In the genomic region with DNA sequence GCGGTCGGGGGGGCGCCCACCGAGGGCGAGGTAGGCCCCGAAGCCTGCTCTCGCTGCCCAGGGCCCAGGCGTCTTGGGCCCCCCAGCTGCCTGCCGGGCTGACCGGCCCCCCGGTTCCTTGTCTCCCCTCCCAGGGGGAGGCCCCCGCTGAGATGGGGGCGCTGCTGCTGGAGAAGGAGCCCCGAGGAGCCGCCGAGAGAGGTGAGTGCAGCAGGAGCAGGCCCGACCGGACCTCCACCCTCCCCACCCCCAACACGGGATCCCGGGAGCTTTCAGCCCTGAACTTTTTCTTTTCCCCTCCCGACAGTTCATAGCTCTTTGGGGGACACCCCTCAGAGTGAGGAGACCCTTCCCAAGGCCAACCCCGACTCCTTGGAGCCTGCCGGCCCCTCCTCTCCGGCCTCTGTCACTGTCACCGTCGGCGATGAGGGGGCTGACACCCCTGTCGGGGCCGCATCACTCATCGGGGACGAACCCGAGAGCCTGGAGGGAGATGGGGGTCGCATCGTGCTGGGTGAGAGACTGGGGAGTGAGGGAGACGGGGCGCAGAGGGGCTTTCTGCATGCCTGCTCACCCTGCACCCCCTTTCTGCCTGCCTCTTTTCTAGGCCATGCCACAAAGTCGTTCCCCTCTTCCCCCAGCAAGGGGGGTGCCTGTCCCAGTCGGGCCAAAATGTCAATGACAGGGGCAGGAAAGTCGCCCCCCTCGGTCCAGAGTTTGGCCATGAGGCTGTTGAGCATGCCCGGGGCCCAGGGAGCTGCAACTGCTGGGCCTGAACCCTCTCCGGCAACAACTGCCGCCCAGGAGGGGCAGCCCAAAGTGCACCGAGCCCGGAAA, we compare ENCODE assay signal across 7 mouse cellular contexts. TPM values are rescaled to one million over a fixed set of nuclear protein-coding genes. Genes with fewer than 3 reads are reported as not detected.
A peak's percentile ranks its signal among the peaks of the same experiment; 100 is the strongest.
DNase-seq lines count a peak whose midpoint lies in the region; ATAC-seq lines count a peak whose summit lies in the region.

No protein-coding gene starts in this region.

- H3K4me2 ChIP-seq in heart, embryonic 15.5 days, result peak overlapping the region; percentile 80

- no peaks in the 10 kb centered on the region for H3K9me3 ChIP-seq in heart, embryonic 15.5 days (replicated peaks)

- H3K9ac ChIP-seq in heart, embryonic 15.5 days, result peak overlapping the region; percentile 94

- ATAC-seq in CD4-positive, CD25-positive, alpha-beta regulatory T cell, adult 4 months, result peak; percentile 19
- no peak for ATAC-seq in heart, embryonic 15.5 days (replicated peaks; ENCODE audit: insufficient number of reproducible peaks, insufficient read depth, low FRiP score, low read depth)

- peak overlapping the region; percentile 92 for H3K4me3 ChIP-seq in heart, embryonic 15.5 days

- H3K27ac ChIP-seq in heart, embryonic 15.5 days, result peak overlapping the region; percentile 98

- peaks cover 39% of the 10 kb centered on the region for H3K4me1 ChIP-seq in heart, embryonic 15.5 days (replicated peaks)

- DNase-seq in Muller cell, postnatal 12 days (ENCODE audit: inconsistent ontology term), result peak; percentile 49
- peak; percentile 41 for DNase-seq in embryo, embryonic 10.5 days (ENCODE audit: low spot score)
- DNase-seq in kidney, postnatal 4 days, result peak; percentile 61 to 73
- peak; percentile 30 for DNase-seq in lung, postnatal 36 days
- DNase-seq in spleen, postnatal 4 days (ENCODE audit: low spot score in 2 of 2), result peak; percentile 45 to 80

- H3K27me3 ChIP-seq in heart, embryonic 15.5 days, result no peaks in the 10 kb centered on the region

- under 1% methylated on average over 39 of the region's 45 CpGs for WGBS in heart, embryonic 15.5 days

- H3K36me3 ChIP-seq in heart, embryonic 15.5 days, result peaks cover 30% of the 10 kb centered on the region

RNA-seq across cellular contexts. Expression of a gene that starts 1.0 kb away (rescaled TPM):
- polyA plus RNA-seq in CD4-positive, CD25-positive, alpha-beta regulatory T cell, adult 4 months (2017; shearing (Covaris generic)), result 10 to 100 TPM; 21.8 to 30.5 TPM
- 31.7 and 48.8 TPM in 2 replicates for polyA plus RNA-seq in heart, embryonic 15.5 days (2015; fragmentation: Nextera tagmentation; extraction: Ambion mirVana)

RNA-seq across cellular contexts. Expression of a gene that starts 1.2 kb away (rescaled TPM):
- polyA plus RNA-seq in CD4-positive, CD25-positive, alpha-beta regulatory T cell, adult 4 months (2017; shearing (Covaris generic)), result 1 to 10 TPM; 1.1 to 2.5 TPM
- polyA plus RNA-seq in heart, embryonic 15.5 days (2015; fragmentation: Nextera tagmentation; extraction: Ambion mirVana), result 2.0 and 3.3 TPM in 2 replicates

RNA-seq across cellular contexts. Expression of a gene that starts 15.0 kb away (rescaled TPM):
- not detected for polyA plus RNA-seq in CD4-positive, CD25-positive, alpha-beta regulatory T cell, adult 4 months (2017; shearing (Covaris generic))
- polyA plus RNA-seq in heart, embryonic 15.5 days (2015; fragmentation: Nextera tagmentation; extraction: Ambion mirVana), result 0.08 TPM in 1 of 2 replicates, not detected in the other

RNA-seq across cellular contexts. Expression of a gene that starts 17.4 kb away (rescaled TPM):
- not detected for polyA plus RNA-seq in CD4-positive, CD25-positive, alpha-beta regulatory T cell, adult 4 months (2017; shearing (Covaris generic))
- not detected in 2 replicates for polyA plus RNA-seq in heart, embryonic 15.5 days (2015; fragmentation: Nextera tagmentation; extraction: Ambion mirVana)

RNA-seq across cellular contexts. Expression of a gene that starts 20.0 kb away (rescaled TPM):
- not detected for polyA plus RNA-seq in CD4-positive, CD25-positive, alpha-beta regulatory T cell, adult 4 months (2017; shearing (Covaris generic))
- polyA plus RNA-seq in heart, embryonic 15.5 days (2015; fragmentation: Nextera tagmentation; extraction: Ambion mirVana), result 1.1 and 1.8 TPM in 2 replicates
